Mouse (Mus musculus) adrenal gland, postnatal 14 days (tissue): Measurements from ENCODE around the gene Rergl. TPM values are rescaled to one million over a fixed set of nuclear protein-coding genes. Genes with fewer than 3 reads are reported as not detected.

ENCODE experiments used
- DNase-seq: peaks from one replicate; pipeline ENCODE4 v3.0.0; 2021; ENCODE audit warnings: mixed read lengths
- long read RNA-seq, 2 experiments: library from polyadenylated mRNA; stranded (forward); transcript quantifications; one replicate each; pipeline ENCODE4 v2.0.0; 2021
- total RNA-seq: library from RNA; stranded (reverse); gene quantifications from 2 replicates; pipeline ENCODE4 v1.2.3, GENCODE M21; 2021

Rergl gene
- 0.59 and 0.79 TPM in 2 replicates for total RNA-seq
- long read RNA-seq, experiment 1: 0 reads
- long read RNA-seq, experiment 2: 0 reads

GRCm38 (mm10) chr6:139501876-139502275, at the start of gene Rergl:
Gene Rergl (minus strand): TSS chr6:139501976.
- DNase-seq: no peak

- no peak for DNase-seq
These were observed 36.7 kb upstream of the Rergl start for GRCm38 (mm10) chr6:139538469-139538868.

GRCm38 (mm10) chr6:139525406-139525805, 23.6 kb upstream of the Rergl start:
- no peak for DNase-seq

GRCm38 (mm10) chr6:139524288-139524687, 22.5 kb upstream of the Rergl start:
- no peak for DNase-seq

- DNase-seq: no peak
These were observed 13.2 kb upstream of the Rergl start for GRCm38 (mm10) chr6:139514938-139515510.

- DNase-seq: no peak
These were observed 22.0 kb downstream of the Rergl start for GRCm38 (mm10) chr6:139479730-139480129.

- no peak for DNase-seq
These were observed 36.8 kb downstream of the Rergl start for GRCm38 (mm10) chr6:139464980-139465379.

GRCm38 (mm10) chr6:139464292-139464691, 37.5 kb downstream of the Rergl start:
- DNase-seq: no peak

- DNase-seq: no peak
These were observed 40.7 kb downstream of the Rergl start for GRCm38 (mm10) chr6:139461094-139461493.

- DNase-seq: no peak
These were observed 41.3 kb downstream of the Rergl start for GRCm38 (mm10) chr6:139460470-139460869.

- DNase-seq: no peak
These were observed 57.8 kb downstream of the Rergl start for GRCm38 (mm10) chr6:139443999-139444398.

Other genes with a start within 250 kb of the Rergl start
- 4.5 and 9.5 TPM in 2 replicates for gene Pik3c2g, start 85.2 kb upstream of the Rergl start, total RNA-seq